Mouse (Mus musculus) hindbrain, embryonic 12.5 days (tissue): ENCODE measurements around the gene Rplp0. TPM values are rescaled to one million over a fixed set of nuclear protein-coding genes. Genes with fewer than 3 reads are reported as not detected.

Experiments
- ATAC-seq: fragments of 200-750 bp; cut with Nextera tagmentation; 2 replicates; pipeline ENCODE4 v1.8.0; 2017; ENCODE audit warnings: moderate TSS enrichment; ENCODE audit not compliant: low FRiP score
- H3K27ac ChIP-seq: fragments of 300-500 bp; sonication (generic); 2 replicates; pipeline ENCODE4 v1.5.1; 2016; ENCODE audit warnings: mild to moderate bottlenecking
- H3K27me3 ChIP-seq: fragments of 300-500 bp; sonication (generic); 2 replicates; pipeline ENCODE4 v1.6.1; 2016; ENCODE audit warnings: mild to moderate bottlenecking
- H3K36me3 ChIP-seq: fragments of 300-500 bp; sonication (generic); 2 replicates; pipeline ENCODE4 v1.6.1; 2016; ENCODE audit warnings: mild to moderate bottlenecking
- H3K4me1 ChIP-seq: fragments of 300-500 bp; sonication (generic); 2 replicates; pipeline ENCODE4 v1.6.1; 2016
- H3K4me2 ChIP-seq: fragments of 300-500 bp; sonication (generic); replicated peaks from 2 replicates; pipeline ENCODE4 v1.6.1; 2016; ENCODE audit warnings: mild to moderate bottlenecking
- H3K4me3 ChIP-seq: fragments of 300-500 bp; sonication (generic); 2 replicates; pipeline ENCODE4 v1.5.1; 2016; ENCODE audit warnings: mild to moderate bottlenecking
- H3K9ac ChIP-seq: fragments of 300-500 bp; sonication (generic); 2 replicates; pipeline ENCODE4 v1.6.1; 2016; ENCODE audit warnings: mild to moderate bottlenecking, moderate library complexity
- H3K9me3 ChIP-seq: fragments of 300-500 bp; sonication (generic); replicated peaks from 2 replicates; pipeline ENCODE4 v1.6.1; 2016; ENCODE audit warnings: mild to moderate bottlenecking
- WGBS: fragments of 180-500 bp; shearing (Covaris S2); methylation state at CpG from one replicate; pipeline ENCODE4 v1.1.7; 2016; 5-methylcytosine and 5-hydroxymethylcytosine counted together
- polyA plus RNA-seq: library from polyadenylated mRNA; unstranded; fragments of >200 nt; fragmentation: Nextera tagmentation; extraction: Ambion mirVana; gene quantifications from 2 replicates; pipeline ENCODE4 v1.2.1, GENCODE M21; 2016

The Rplp0 gene
- polyA plus RNA-seq, 1 experiment from 2014 or later, result 900 TPM

DNA sequence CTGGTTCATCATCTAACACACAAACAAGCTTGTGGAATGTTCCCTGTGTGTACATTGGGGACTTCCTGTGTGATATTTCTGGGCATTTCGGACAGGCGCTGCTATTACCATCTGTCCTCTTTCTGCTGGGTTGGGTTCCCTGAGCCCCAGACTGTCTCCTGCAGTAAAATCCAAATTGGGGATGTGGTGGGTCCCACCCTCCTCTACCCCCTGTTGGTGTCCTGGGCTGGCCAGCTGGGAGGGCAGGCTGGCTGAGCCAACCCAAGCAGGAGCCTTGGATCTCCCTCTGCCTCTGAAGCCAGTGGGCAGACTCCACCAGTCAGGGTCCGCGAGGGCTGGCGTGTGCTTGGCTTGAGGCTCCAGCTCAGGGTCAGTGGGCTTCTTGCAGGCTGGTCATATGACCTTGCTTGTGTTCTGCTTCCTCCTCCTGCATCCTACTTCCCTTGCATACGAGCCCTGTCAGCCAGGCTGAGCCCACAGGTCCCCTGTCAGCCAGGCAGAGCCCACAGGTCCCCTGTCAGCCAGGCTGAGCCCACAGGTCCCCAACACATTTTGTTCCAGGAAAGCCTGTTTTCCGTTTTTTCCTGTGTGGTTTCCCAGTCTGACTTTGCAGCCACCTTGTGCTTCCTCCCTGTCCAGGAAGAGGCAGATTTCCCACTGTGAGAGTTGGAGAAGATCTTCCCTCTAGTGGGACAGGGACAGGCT, 29.4 kb upstream of the Rplp0 start:
- Histone ChIP-seq H3K9ac (0 out of 2 replicates have a peak overlapping the region, but pooled peaks have one; percentile 24), H3K4me3 (no peak overlapping the region), H3K36me3 (no peaks in the 10 kb centered on the region), H3K9me3 (no peaks in the 10 kb centered on the region), H3K4me2 (no peak overlapping the region), H3K4me1 (peaks cover 45% of the 10 kb centered on the region), H3K27me3 (no peaks in the 10 kb centered on the region), H3K27ac (peak overlapping the region; percentile 40)
- no peak for ATAC-seq
- 65% methylated on average over 7 of the region's 7 CpGs for whole genome bisulfite sequencing

- Histone ChIP-seq H3K27ac (peak overlapping the region; percentile 26; the same call in 1 of the 2 replicates), H3K9me3 (no peaks in the 10 kb centered on the region), H3K36me3 (no peaks in the 10 kb centered on the region), H3K27me3 (no peaks in the 10 kb centered on the region), H3K4me2 (no peak overlapping the region), H3K9ac (0 out of 2 replicates have a peak overlapping the region, but pooled peaks have one; percentile 24), H3K4me3 (no peak overlapping the region), H3K4me1 (peaks cover 46% of the 10 kb centered on the region)
- 73% methylated on average over 8 of the region's 8 CpGs for WGBS
- ATAC-seq, result no peak
These were observed 28.8 kb upstream of the Rplp0 start for GRCm38 (mm10) chr5:115530447-115530809.

- Histone ChIP-seq H3K9me3 (no peaks in the 10 kb centered on the region), H3K27me3 (no peaks in the 10 kb centered on the region), H3K9ac (peak overlapping the region; percentile 27; the same call in 1 of the 2 replicates), H3K4me1 (peaks cover 49% of the 10 kb centered on the region), H3K4me3 (no peak overlapping the region), H3K27ac (peak overlapping the region; percentile 30; the same call in 1 of the 2 replicates), H3K36me3 (no peaks in the 10 kb centered on the region), H3K4me2 (no peak overlapping the region)
- 54% methylated on average over 18 of the region's 18 CpGs for WGBS
- peak; percentile 17; the same call in 1 of the 2 replicates for ATAC-seq
These were observed 27.5 kb upstream of the Rplp0 start for GRCm38 (mm10) chr5:115531671-115532270.

- Histone ChIP-seq H3K27me3 (no peaks in the 10 kb centered on the region), H3K4me3 (no peak overlapping the region), H3K36me3 (no peaks in the 10 kb centered on the region), H3K4me2 (no peak overlapping the region), H3K9me3 (no peaks in the 10 kb centered on the region), H3K9ac (no peak overlapping the region), H3K4me1 (peaks cover 61% of the 10 kb centered on the region), H3K27ac (no peak overlapping the region)
- no peak for ATAC-seq
- WGBS, result 29% methylated on average over 16 of the region's 16 CpGs
These were observed 25.0 kb upstream of the Rplp0 start for GRCm38 (mm10) chr5:115534290-115534731.

- Histone ChIP-seq H3K4me3 (no peak overlapping the region), H3K27me3 (no peaks in the 10 kb centered on the region), H3K27ac (no peak overlapping the region), H3K4me2 (no peak overlapping the region), H3K36me3 (no peaks in the 10 kb centered on the region), H3K9ac (no peak overlapping the region), H3K9me3 (no peaks in the 10 kb centered on the region), H3K4me1 (peaks cover 60% of the 10 kb centered on the region)
- 61% methylated on average over 8 of the region's 8 CpGs for WGBS
- no peak for ATAC-seq
These were observed 24.4 kb upstream of the Rplp0 start for GRCm38 (mm10) chr5:115534856-115535255.

- no peak for ATAC-seq
- H3K36me3 ChIP-seq, result no peaks in the 10 kb centered on the region
- H3K4me2 ChIP-seq, result no peak overlapping the region
- H3K4me3 ChIP-seq, result no peak overlapping the region
- H3K4me1 ChIP-seq, result peaks cover 52% of the 10 kb centered on the region
- H3K27me3 ChIP-seq, result no peaks in the 10 kb centered on the region
- H3K27ac ChIP-seq, result no peak overlapping the region
- WGBS, result 26% methylated on average over 7 of the region's 7 CpGs
- H3K9me3 ChIP-seq, result no peaks in the 10 kb centered on the region
- no peak overlapping the region for H3K9ac ChIP-seq
These were observed 23.6 kb upstream of the Rplp0 start for GRCm38 (mm10) chr5:115535635-115536034.

DNA sequence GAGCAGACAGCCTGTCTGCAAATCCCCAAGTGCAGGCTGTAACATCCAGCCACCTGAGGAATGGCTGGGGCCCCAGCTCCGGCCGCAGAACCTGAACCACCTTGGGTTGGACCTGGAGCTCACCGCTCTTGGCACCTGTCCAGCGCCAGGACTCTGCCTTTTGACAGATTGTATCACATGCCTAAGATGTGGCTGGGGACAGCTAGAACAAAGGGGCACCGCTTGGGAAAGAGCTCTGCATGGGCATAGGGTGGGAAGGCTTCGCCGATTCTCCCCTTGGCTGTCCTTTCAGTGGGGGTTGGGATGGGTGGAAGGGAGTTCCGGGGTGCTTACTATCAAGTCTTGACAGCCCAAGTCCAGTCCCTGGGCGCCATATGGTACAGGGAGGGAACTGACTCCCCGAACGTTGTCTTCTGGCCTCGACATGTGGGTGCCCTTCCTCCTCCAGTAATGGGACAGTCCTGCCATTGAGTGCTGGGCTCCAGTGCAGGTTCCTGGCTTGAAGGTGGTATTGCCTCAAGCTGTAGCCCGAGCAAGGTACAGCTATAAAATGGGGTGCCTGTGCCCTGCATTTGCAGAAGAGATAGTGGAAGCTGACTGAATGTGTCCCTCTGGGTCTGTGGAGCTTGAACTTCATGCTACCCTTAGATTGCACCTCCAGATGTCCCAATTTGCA, 21.1 kb upstream of the Rplp0 start:
- WGBS, result 73% methylated on average over 13 of the region's 13 CpGs
- peaks cover 42% of the 10 kb centered on the region for H3K4me1 ChIP-seq

GRCm38 (mm10) chr5:115538693-115539043, 20.6 kb upstream of the Rplp0 start:
- H3K4me1 ChIP-seq, result peaks cover 46% of the 10 kb centered on the region
- no peaks in the 10 kb centered on the region for H3K9me3 ChIP-seq
- no peaks in the 10 kb centered on the region for H3K36me3 ChIP-seq
- 2% methylated on average over 12 of the region's 12 CpGs for WGBS
- no peak overlapping the region for H3K27ac ChIP-seq
- peak; percentile 79 for ATAC-seq
- no peak overlapping the region for H3K4me3 ChIP-seq
- no peak overlapping the region for H3K9ac ChIP-seq
- H3K27me3 ChIP-seq, result no peaks in the 10 kb centered on the region
- no peak overlapping the region for H3K4me2 ChIP-seq

More for the DNA sequence above, 21.1 kb upstream of the Rplp0 start:
- Histone ChIP-seq H3K9ac (no peak overlapping the region), H3K36me3 (no peaks in the 10 kb centered on the region), H3K9me3 (no peaks in the 10 kb centered on the region), H3K27ac (no peak overlapping the region), H3K4me3 (no peak overlapping the region), H3K27me3 (no peaks in the 10 kb centered on the region), H3K4me2 (no peak overlapping the region)
- ATAC-seq, result no peak

GRCm38 (mm10) chr5:115542635-115543384, 16.5 kb upstream of the Rplp0 start:
- peak overlapping the region; percentile 5; the same call in 1 of the 2 replicates for H3K27ac ChIP-seq
- H3K4me2 ChIP-seq, result no peak overlapping the region
- ATAC-seq, result no peak
- no peaks in the 10 kb centered on the region for H3K27me3 ChIP-seq
- peaks cover 22% of the 10 kb centered on the region for H3K36me3 ChIP-seq
- peaks cover 62% of the 10 kb centered on the region for H3K4me1 ChIP-seq
- no peak overlapping the region for H3K4me3 ChIP-seq
- H3K9ac ChIP-seq, result no peak overlapping the region
- H3K9me3 ChIP-seq, result no peaks in the 10 kb centered on the region
- 62% methylated on average over 19 of the region's 19 CpGs for WGBS

DNA sequence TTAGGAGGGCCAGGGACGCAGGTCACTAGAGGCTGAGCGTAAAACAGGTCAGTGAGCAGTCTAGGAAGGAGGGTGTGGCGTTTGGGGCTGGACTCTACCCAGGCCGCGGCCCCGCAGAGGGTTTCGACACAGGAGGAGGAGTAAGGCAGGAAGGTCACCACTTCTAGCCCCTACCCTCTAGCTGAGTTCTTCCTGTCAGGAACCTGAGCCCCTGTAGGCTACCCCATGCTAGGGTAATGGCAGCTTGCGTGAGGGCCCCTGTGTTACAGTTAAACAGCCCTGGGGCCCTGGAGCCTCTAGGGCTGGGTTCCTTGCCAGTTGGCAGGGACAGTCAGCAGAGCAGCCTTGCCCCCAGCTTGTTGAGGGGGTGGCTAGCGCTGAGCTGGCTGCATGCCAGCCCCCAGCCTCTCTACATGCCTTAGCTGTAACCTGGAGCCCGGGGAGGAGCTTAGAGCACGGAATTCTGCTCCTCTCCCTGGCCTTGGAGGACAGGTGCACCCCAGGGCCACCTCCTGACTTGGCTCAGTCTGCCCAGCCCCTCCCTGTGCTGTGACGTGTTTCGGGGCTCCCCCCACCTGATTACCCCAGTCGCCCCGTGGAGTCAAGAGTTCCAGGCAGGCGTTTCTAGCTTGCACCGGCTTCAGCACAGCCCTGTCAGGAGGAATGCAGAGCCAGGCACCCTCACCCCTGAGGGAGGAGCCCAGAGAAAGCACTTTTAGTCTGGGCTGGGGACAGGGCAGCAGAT, 15.6 kb upstream of the Rplp0 start:
- Histone ChIP-seq H3K4me1 (peaks cover 55% of the 10 kb centered on the region), H3K4me3 (no peak overlapping the region), H3K4me2 (no peak overlapping the region), H3K36me3 (peaks cover 31% of the 10 kb centered on the region), H3K27ac (peak overlapping the region; percentile 5; the same call in 1 of the 2 replicates), H3K27me3 (no peaks in the 10 kb centered on the region), H3K9ac (no peak overlapping the region), H3K9me3 (no peaks in the 10 kb centered on the region)
- 61% methylated on average over 17 of the region's 17 CpGs for whole genome bisulfite sequencing
- peak; percentile 62 for ATAC-seq

GRCm38 (mm10) chr5:115544655-115545185, 14.5 kb upstream of the Rplp0 start:
- H3K4me2 ChIP-seq, result no peak overlapping the region
- no peak for ATAC-seq
- peaks cover 34% of the 10 kb centered on the region for H3K36me3 ChIP-seq
- 50% methylated on average over 18 of the region's 18 CpGs for WGBS
- peaks cover 51% of the 10 kb centered on the region for H3K4me1 ChIP-seq
- no peak overlapping the region; the same call in 1 of the 2 replicates for H3K9ac ChIP-seq
- no peak overlapping the region for H3K4me3 ChIP-seq
- no peaks in the 10 kb centered on the region for H3K9me3 ChIP-seq
- H3K27ac ChIP-seq, result no peak overlapping the region
- H3K27me3 ChIP-seq, result no peaks in the 10 kb centered on the region
